Mouse (Mus musculus) ES-E14 (cell line): ENCODE measurements around the gene Smyd3.

ENCODE experiments used
- CHD2 ChIP-seq: IDR thresholded peaks from 2 replicates; pipeline ENCODE4 v1.6.1; 2014; ENCODE audit warnings: mild to moderate bottlenecking, low read depth, low read length, inconsistent platforms
- HCFC1 ChIP-seq: IDR thresholded peaks from 2 replicates; pipeline ENCODE4 v1.6.1; 2012; ENCODE audit warnings: low read length, inconsistent platforms, borderline replicate concordance; ENCODE audit not compliant: insufficient read depth
- MAFK ChIP-seq: IDR thresholded peaks from 2 replicates; pipeline ENCODE4 v1.6.1; 2014; ENCODE audit warnings: mild to moderate bottlenecking, low read depth, low read length, inconsistent platforms; ENCODE audit not compliant: insufficient read depth
- ZC3H11A ChIP-seq: IDR thresholded peaks from 2 replicates; pipeline ENCODE4 v1.6.1; 2012; ENCODE audit warnings: low read depth, mild to moderate bottlenecking, inconsistent platforms, low read length, borderline replicate concordance
- ZNF384 ChIP-seq: IDR thresholded peaks from 2 replicates; pipeline ENCODE4 v1.6.1; 2012; ENCODE audit warnings: low read depth, low read length, inconsistent platforms

- TF ChIP-seq ZNF384 (no peak), CHD2 (no peak), ZC3H11A (no peak), MAFK (no peak), HCFC1 (no peak)
Observed at GRCm38 (mm10) chr1:179519901-179520300, 2.1 kb upstream of the Smyd3 start.
